Comparison of ENCODE assay signal across 12 mouse cellular contexts in genomic region chr2:47833517-47833916, GRCm38 (mm10).
"Had no signal": no experiment of that assay in that cellular context is flagged by ENCODE, and none has a peak within 500 bp of the region (broad histone marks: within the 10 kb centered on the region; RNA-seq: fewer than 3 reads in every experiment).

No protein-coding gene starts in this region.

- H3K27ac ChIP-seq: left cerebral cortex, adult 2 months; limb, embryonic 10.5 days; liver, embryonic 15.5 days; midbrain, embryonic 13.5 days had no signal

- DNase-seq: kidney, postnatal 25 days; lung, adult 2 months; lung, postnatal 36 days; right cerebral cortex, adult 18-20 months; right cerebral cortex, postnatal 25 days; thymus, postnatal 36 days had no signal

- H3K9me3 ChIP-seq: limb, embryonic 10.5 days; liver, embryonic 15.5 days; midbrain, embryonic 13.5 days had no signal

- H3K4me3 ChIP-seq: left cerebral cortex, adult 2 months; limb, embryonic 10.5 days; liver, embryonic 15.5 days; midbrain, embryonic 13.5 days had no signal

- H3K4me1 ChIP-seq: limb, embryonic 10.5 days; liver, embryonic 15.5 days; midbrain, embryonic 13.5 days had no signal

- H3K4me2 ChIP-seq: liver, embryonic 11.5 days; liver, embryonic 15.5 days; midbrain, embryonic 13.5 days had no signal

- ATAC-seq: lung, postnatal 0 days; midbrain, embryonic 13.5 days had no signal

- H3K36me3 ChIP-seq: limb, embryonic 10.5 days; liver, embryonic 15.5 days; midbrain, embryonic 13.5 days had no signal

- H3K9ac ChIP-seq: liver, embryonic 15.5 days; midbrain, embryonic 13.5 days had no signal

- H3K27me3 ChIP-seq: liver, embryonic 15.5 days; midbrain, embryonic 13.5 days had no signal
